Mouse (Mus musculus) ovary, postnatal 36 days (tissue): ENCODE results near the gene Gm17359.
"Not testable (repeated sequence)": the region's sequence is repeated elsewhere in the genome, so short reads cannot be mapped to it uniquely, and the experiment has no call there.

ENCODE experiments used
- DNase-seq: peaks from one replicate; pipeline ENCODE4 v3.0.0; 2022; ENCODE audit warnings: low spot score, mixed read lengths

Gene Gm17359

DNA sequence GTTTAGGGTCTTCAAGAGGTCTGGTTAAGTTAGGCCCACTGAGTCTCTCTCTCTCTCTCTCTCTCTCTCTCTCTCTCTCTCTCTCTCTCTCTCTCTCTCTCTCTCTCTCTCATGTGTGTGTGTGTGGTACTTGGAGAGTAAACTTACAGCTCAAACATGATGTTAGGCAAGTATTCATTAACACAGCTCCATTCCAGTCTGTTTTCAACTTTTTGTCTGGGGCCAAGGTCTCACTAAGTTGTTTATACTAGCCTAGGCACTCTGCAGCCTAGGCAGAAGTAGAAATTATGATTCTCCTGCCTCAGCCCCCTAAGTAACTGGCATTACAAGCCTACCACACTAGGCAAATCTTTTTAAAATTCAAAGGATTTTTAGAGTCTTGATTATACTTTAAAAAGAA lies 79.5 kb downstream of the Gm17359 start:
- DNase-seq: no peak

DNA sequence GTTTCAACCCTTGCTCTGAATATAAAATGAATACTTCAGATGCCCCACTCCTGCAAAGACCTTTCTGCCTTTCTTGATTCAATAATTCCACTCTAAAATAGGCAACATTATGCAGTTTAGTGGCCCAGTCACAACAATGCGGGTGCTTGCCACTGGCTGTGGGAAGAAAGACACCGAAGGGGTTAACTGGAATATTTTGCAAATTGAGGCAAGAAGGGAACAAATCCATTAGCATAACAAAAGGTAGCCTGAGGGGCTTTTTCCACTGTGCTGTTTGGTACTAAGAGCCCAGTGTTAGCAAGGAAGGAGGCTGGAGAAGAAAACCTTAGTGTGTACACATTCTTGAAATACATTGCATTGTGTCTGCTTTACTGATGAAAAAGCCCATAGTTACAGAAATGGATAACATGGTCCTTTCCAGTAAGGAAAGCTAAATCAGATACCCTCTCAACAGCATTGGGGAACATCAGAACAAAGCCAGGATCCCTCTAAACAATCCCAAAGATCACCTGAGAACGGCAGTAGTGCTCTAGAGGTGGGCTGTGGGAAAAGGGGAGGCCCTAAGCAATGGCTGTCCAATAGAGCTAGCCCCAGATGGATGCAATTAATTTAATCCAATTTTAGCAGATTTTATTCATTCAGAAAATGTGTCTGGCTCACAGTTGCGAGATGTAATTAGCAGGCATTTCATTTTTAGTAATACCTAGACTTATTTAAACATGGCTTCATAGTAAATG lies 80.7 kb downstream of the Gm17359 start:
- no peak for DNase-seq

DNA sequence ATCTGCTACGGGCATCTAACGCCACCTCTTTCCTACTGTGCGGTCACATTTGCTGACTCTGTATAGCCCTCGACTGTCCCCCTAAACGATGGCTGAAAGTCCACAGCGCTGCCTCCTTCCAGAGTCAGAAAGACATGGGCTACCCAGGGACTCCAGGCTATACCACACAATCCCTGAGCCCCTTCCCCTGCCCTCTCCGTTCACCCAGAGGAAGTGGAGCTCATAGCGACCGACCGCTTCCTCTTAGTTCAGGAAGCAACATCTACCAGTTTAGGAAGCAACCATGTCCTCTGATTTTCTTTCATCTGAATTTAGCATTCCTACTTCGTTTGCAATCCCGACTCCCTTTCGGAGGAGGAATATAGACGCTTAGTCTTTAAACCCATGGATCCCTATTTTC lies 82.5 kb downstream of the Gm17359 start:
- no peak for DNase-seq

DNA sequence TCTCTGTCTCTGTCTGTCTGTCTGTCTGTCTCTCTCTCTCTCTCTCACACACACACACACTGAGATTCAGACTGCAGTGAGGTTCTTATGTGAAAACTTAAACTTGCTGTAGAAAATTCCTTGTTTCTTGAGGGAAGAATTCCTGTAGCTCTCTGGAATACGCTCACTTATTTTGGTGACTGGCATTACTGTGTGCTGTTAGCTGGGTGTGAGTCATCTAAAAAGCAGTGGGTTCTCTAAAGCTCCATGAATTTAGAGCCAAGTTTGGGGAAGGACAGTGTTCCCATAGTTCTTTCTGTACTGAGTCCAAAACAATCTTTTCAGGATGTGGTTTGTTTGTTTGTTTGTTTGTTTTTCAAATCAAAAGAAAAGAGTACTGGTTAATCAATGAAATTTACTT lies 89.0 kb downstream of the Gm17359 start:
- no peak for DNase-seq

DNA sequence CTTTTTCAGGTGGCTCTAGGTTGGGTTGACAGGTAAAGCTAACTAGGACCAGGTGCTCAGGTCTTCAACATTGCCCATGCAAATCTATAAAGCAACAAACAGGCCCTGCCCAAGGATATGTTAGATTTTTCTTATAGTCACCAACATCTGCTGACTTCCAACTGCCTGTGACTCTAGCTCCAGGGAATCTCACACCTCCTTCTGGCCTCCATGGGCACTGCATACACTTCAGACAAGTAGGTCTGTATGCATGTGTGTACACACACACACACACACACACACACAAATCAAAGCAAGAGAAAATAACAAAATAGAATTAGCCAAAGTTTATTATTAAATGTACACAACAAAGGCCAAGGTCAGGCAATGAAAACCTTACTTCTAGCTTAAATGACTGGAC lies 97.1 kb downstream of the Gm17359 start:
- no peak for DNase-seq

DNA sequence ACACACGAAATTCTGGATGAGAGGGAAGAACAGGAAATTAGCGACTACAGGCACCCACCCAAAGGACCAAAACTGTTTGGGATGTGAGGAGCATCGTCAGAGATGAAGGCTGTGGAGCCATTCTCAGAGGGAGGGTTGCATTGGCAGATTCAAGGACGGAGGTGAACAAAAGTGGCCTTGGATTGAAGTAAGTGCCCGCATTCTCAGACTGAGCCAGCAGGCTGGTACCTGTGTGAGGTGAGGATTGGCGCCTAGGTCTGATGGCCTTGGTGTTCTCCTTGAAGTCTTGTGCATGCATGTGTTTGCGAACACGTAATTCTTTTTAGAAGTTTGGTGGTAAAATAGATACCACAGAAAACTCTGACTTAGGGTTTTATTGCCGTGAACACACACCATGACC lies 98.0 kb downstream of the Gm17359 start:
- DNase-seq: no peak

DNA sequence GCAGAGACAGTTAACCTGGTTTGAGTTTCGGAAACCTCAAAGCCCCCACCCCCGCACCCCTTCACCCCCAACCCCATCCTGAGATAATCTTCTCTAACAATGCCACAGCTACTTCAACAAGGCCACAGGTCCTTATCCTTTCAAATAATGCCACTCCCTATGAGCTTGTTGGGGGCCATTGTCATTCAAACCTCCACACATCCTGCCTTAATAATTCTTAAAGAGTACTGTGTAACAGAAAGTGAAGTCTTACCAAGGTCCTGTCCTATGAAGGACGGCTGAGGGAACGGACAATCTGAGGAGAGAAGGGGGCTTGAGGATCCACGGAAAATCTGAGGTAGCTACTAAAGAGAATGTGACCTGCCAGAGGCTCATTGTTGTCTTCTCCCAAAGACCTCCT lies 98.5 kb downstream of the Gm17359 start:
- DNase-seq: no peak

DNA sequence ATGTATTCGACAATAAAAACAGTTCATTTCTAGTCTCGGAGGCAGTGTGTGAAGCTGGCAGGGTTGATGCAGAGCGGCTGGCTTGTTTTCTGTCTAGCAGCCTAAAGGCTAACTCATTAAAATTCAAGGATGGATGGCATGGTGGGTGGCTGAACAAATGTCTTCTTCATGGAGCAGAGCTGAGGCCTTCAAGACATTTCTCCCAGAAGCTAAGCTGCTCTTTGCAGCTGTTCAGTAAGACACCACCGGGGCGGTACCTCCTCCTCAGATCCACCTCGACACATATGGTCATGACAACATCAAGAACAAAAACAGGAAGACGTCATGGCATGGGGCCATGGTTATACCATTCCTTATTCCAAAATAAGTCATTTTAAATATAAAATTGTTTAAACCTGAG lies 99.7 kb downstream of the Gm17359 start:
- no peak for DNase-seq

DNA sequence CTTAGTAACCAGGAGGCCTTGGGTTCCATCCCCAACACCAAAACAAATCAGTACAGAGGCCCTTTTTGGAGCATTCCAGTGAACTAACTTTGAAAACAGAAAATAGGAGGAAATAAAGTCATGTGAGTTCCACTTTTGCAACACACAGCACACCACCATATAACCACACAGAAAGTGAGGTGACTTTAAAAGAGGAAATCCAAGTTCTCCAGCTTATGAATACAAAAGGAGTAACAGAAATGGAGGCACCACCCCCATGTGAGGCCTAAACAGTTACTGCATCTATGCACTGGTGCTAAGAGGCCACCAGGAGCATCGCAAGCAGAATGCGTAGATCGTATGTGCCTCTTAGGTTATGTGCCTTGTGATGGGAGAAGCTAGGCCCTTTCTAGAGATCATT lies 101.8 kb downstream of the Gm17359 start:
- DNase-seq: no peak

DNA sequence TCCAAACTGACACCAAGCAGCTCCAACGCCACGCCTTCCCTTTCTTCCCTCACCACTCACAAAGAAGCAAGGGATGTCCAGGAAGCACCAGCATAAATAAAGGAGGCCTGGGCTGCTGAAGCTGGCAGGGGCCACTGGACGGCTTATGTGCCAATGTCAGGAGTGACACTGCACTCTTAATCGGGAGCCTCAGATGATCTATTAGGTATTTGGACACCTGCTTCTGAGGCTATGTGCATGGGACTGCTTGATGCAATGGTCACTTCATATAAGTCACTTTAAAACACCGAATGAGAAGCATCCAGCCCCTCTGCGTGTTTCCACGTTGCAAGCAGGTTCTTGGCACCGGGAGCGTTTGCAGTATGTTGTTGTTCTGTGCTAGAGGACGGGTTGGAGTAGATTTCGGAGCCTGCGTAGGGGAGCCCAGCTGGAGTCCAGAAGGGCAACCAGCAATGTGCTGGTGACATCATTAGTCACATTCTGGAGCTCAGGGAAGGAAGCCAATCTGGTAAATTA lies 104.6 kb downstream of the Gm17359 start:
- no peak for DNase-seq

DNA sequence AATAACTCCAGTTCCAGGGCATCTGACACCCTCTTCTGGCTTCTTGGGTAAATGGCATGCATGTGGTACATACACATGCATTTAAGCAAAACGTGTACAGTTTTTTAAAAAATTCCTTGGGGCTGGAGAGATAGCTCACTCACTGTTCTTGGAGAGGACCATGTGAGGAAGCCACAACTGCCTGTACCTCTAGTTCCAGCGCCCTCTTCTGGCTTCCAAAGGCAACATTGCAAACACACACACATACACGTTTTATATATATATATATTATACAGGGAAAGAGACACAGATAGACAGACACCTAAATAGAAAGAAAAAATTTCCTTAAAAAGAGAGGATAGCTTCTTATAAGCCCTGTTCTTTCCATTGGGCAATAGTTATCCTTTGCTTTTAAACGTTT lies 107.4 kb downstream of the Gm17359 start:
- DNase-seq: no peak

DNA sequence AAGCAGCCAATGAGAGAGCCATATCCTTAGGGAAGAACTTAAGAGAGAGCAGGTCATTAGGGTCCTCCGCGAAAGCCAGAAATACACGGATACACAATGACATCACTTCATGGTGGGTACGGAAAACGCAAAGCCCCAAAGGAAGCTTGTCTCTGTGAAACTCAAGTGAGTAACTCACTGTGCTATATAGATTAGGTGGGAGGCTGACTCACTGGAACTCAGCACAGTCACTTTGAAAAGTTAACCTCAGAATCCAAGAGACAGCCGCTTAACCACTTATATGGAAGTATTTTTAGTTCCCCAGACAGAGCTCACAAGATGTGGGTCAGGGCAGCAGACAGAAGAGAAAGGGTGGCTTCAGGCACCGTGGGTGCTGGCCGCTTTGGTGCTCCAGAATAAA lies 108.6 kb downstream of the Gm17359 start:
- DNase-seq: no peak

DNA sequence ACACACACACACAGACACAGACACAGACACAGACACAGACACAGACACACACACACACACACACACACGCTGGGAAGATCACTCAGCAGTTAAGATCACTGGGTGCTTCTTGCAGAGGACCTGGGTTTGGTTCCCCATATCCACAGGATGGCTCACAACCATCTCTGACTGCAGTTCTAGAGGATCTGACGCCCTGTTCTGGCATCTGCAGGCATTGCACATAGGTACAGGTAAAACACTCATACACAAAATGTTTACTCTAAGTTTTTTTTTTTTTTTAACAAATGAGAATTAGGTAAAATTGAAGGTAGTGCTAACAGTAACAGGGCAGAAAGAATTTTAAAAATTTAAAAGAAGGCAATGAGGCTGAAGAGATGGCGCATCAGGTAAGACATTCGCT lies 109.7 kb downstream of the Gm17359 start:
- DNase-seq: no peak

DNA sequence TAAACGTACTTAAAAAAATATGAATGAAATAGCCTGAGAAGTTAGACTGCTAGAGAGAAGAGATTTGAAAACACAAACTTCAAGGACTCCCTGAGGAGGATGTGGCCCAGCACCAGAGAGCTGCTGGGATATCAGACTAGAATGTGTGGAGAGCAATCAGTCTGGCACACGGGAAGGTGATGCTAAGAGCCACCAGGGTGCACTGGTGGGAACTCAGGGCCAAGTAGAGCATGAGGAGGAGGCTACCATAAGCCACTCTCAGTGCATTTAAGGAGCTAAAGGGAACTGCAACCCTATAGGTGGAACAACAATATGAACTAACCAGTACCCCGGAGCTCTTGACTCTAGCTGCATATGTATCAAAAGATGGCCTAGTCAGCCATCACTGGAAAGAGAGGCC lies 110.2 kb downstream of the Gm17359 start:
- DNase-seq: not testable (repeated sequence)

DNA sequence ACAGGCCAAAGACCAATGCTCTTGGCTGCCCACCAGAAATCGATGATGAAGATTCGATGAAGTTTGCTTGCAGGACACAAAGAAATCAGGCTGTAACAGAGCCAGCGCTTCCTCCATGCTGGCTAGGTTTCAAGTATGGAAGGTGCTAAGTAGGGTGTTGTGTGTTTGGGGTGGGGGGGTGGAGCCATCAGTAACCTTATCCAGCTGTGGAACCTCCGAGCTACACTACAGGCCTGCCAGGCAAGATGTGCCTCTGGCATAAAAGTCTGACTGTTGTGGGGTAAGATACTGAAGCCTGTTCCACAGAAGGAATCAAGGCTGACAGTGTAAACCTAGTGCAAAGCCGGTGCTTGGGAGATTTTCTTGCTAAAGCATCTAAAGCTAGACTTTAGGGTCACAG lies 112.0 kb downstream of the Gm17359 start:
- DNase-seq: no peak

DNA sequence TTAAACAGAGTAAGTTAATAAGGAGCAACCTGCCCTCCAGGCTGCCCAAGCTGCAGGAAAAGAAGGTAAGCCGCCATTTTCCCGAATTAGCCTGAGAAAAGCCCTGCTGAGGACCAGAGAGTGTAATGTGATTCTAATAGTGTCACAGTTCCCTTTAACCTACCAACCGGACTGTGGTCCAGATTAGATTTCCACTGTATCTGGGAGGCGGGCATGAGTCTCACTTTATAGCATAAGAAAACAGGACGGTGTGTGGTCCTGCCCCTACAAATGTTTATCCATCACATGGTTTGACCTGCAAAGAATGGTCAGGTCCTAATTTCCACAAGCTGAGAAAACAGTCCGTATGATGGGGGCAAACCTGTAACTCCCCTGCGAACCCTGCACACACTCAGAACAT lies 112.9 kb downstream of the Gm17359 start:
- no peak for DNase-seq

DNA sequence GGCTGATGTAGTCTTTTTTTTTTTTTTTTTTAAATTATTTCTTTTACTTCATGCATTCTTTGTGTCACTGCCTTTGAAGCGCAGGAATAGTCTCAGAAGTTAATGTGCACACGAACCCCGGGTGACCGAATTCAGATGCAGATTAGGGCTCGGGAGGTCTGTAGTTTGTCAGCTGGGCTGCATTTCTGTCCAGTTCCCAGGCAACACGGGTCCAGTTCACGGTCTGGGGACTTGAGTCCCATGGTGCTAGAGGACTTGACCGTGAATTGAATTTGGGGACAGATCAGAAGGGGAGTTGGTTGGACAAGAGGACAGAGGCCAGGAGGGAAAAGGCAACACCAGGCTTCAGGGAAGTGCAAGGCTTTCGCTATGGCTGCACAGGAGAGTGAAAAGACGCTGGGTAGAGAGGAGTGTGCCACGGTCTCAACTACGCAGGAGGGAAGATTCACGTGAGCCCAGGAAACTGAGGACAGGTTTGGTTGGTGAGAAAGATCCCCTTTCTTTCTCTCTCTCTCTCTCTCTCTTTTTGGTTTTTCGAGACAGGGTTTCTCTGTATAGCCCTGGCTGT lies 116.3 kb downstream of the Gm17359 start:
- DNase-seq: no peak

DNA sequence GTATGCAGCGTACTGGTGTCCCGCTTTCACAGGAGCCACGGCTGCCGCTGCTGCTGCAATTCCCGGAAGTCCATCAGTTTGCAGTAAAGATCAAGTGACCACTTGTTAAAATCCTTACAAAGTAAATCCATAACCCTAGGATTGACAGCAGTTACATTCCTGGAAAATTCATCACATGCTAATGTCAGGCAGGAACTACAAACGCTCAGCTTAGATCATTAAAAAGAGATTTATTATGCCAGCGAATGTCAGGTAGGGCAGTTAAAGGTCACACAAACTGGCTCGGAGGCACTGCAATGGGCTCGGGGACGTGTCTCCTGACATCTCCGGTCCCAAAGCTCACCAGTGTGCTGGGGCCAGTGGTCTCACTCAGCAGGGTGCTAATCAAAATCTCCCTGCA lies 119.3 kb downstream of the Gm17359 start:
- DNase-seq: no peak

DNA sequence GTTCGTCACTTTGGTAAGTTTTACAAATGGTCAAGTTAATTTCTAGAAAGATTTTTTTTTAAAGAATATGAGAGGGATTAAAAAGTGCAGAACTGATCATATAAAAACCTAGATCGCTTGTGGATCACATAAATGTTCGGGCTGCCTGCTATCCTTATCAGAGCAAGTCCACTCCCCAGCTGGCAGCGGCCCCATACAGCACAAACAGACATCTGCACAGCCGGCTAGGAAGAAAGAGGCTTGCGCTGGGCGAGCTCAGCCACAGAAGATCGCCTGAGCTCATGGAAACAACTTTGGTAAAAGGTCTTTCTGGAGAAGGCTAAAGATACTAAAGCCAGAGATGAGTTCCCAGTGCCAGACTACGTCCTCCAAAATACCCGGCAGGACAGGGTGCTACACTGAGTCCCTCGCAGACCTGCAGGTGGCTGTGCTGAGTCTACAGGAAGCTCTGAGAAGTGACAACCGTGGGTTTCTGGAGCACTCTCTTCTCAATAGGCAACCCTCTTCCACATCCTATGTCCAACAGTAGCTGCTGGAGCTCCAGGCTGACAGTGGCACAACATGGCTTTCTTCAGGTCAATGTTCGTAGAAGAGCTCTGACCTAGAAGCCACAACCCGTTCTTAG lies 122.3 kb downstream of the Gm17359 start:
- no peak for DNase-seq

DNA sequence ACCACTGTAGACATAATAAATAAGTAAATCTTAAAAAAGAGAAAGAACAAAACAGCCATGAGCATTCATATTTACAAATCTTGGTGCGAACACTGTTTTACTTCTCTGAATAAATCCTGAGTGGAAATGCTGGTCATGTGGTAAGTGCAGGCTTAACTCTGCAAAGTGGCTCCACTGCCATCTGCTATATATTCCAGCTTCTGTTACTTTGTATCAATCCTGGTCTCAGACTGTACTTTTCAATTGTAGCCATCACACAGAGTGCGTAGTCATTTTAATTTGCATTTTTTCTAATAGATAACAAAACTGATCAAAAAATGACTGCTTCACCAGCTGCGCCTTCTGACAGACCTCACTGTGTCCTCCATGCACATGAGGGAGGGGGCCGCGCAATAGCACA lies 133.0 kb downstream of the Gm17359 start:
- DNase-seq: no peak

DNA sequence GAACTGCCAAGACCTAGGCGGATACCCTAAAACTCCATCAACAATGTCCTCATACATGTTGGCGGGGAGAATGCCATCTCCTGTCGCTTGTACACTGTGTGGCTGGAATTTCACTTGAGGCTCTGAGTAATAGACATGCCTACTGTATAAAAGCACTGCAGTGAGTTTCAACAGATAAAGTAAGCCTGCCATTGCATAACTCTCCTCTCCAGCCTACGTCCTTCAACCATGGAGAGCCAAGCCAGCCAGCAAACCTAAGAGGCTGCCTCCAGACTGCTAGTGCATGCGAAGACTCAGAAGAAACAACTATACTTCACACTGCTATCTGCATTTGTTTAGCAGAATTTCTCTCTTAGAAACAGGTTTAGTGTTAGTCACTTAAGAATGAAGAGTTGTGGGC lies 135.9 kb downstream of the Gm17359 start:
- DNase-seq: no peak

DNA sequence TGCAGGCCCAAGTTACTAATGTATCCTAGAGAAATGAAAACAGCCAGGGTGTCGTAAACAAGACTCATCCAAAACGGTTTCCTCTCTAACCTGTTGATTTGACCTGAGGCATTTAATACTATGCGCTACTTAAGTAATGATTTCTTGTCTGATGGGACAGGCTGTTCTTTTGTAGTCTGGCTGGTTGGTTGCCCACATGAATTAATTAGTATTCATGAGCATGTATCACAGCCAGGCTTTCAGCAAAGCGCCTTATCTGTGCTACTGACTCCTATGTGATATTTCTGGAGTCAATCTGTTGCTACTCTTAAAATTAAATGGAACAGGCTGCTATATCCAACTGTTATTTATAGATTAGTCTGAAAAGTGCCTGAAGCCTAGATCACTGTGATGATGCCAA lies 138.4 kb downstream of the Gm17359 start:
- no peak for DNase-seq

DNA sequence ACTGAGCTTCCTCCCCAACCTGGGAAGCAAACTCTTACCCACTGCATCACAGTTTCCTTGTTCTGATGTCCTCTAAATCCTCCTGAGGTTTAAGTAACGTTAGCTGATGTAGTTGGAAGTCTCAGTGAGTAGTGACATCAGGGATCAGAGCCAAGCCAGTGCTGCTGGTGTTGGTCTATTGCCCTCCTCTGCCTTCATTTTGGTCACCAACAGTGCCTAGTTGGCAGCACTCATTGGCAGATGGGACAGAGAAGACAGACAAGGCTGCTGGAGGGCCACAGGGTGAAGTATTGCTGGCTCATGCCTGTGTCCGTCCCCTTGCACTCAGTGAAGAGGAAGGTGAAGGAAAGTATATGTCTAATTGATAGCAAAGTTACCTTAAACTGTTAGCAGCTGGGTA lies 139.5 kb downstream of the Gm17359 start:
- DNase-seq: no peak

DNA sequence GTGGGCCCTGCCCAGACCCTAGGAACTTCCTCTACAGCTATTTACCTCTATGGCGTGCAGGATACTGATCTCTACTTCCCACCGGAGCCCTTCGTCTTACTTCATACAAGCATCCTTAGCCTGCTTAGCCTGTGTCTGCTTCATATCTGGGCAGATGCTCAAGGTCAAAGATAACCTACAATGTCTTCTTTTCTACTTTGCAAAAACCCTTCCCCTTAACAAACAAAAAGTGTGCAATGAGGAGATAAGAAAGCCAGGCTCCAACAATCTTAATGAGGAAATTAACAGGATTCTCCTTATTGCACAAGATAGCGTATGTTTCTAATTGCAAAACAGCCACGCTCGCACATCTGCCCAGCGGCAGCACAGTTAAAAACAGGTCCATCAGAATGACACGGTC lies 141.9 kb downstream of the Gm17359 start:
- no peak for DNase-seq
